Mouse (Mus musculus) adrenal gland, adult 18-20 months (tissue): Measurements from ENCODE around the gene Adk. TPM values are rescaled to one million over a fixed set of nuclear protein-coding genes. Genes with fewer than 3 reads are reported as not detected.
A peak's percentile ranks its signal among the peaks of the same experiment; 100 is the strongest.

Experiments used
- DNase-seq, 2 experiments: peaks; one replicate each; pipeline ENCODE4 v3.0.0; 2021 to 2022; ENCODE audit warnings: low spot score in 2 of 2
- total RNA-seq, 2 experiments: library from RNA; stranded (reverse); gene quantifications; 1 replicate in 1 of 2; 2 replicates in 1 of 2; pipeline ENCODE4 v1.2.3; 2021

Adk gene
- total RNA-seq, 2 experiments from 2014 or later = 116 to 142 TPM

- no peak for DNase-seq
Measured at GRCm38 (mm10) chr14:21251386-21251785, 199.0 kb downstream of the Adk start.

DNA sequence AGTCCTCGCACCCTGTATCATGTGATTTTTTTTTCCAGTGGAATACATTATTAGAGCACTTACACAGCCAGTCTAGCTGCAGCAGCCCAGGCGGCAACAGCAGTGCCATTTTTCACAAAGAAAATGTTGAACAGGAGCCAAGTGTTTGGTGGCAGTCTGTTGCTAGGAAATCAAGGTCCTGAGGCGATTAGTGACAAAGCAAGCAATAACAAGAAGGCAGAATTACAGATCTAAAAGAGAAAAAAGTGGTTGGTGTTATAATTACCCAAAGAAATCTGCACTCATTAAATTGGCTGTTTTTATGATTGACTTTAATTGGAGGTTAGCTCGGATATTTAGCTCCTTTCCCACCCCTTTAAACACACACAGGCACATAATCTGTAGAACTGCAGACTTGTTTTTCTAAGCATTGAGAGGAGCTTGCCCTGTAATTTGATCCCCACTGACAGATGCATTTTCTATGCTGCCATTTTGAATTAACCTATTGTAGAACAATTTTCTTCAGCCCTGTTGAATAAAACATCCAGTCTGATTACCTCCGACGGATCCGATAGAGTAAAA is 200.0 kb downstream of the Adk start:
- DNase-seq = peak in 1 of 2 experiments; percentile 7

- DNase-seq = no peak
Measured at GRCm38 (mm10) chr14:21253321-21253992, 201.1 kb downstream of the Adk start.

DNA sequence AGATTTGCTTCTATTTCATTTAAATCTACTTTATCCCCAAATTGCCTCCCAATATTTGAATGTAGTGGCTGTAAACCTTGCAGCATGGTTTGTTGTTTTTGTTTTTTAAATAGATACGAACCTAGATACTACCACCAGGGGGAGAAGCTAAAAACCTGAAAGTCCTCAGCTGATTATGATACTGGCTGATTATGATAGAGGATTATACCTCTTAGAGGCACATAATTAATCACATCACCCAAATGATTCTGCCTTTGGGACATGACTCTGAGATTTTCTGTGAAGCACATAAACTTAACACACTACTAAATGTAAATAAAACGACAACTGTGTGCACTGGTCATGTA is 201.6 kb downstream of the Adk start:
- no peak for DNase-seq

- DNase-seq = no peak
Measured at GRCm38 (mm10) chr14:21268229-21268628, 215.9 kb downstream of the Adk start.

DNA sequence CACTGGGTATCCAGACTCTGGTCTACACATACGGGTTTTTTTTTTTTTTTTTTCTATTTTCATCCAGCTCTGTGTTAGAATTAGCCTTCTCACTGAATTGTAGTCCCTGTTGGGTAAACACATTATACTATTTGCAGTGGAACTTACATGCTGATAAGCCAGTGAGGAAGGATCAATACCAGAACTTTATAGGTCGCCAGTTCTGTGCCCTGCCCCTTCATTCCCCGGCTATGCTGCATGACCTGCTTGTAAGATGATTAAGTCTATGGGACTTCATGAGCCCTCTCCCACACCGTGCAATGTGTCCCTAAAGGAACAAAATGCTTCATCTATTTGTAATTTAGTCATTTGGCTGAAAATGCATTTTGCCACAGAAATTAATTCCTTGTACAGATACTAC is 219.1 kb downstream of the Adk start:
- DNase-seq = no peak

DNA sequence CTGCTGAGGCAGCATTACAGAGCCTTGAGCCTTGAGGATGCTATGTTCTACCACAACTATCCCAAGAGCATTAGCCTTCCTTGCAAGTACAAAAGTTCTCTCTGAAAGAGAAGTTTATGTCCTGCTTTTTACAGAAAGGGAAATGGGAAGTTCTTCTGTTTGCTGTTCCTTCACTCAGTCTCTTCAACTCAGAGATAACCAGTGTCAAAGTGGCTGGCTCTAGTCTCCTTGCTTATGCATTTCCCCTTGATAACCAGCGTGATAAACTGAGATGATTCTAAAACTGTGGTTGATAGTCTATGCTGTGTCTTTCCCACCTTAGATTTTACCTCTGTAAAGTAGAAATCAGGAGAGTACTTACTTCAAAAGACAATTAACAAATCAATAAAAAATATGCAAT is 223.4 kb downstream of the Adk start:
- DNase-seq = no peak

- no peak for DNase-seq
Measured at GRCm38 (mm10) chr14:21278290-21278689, 225.9 kb downstream of the Adk start.

DNA sequence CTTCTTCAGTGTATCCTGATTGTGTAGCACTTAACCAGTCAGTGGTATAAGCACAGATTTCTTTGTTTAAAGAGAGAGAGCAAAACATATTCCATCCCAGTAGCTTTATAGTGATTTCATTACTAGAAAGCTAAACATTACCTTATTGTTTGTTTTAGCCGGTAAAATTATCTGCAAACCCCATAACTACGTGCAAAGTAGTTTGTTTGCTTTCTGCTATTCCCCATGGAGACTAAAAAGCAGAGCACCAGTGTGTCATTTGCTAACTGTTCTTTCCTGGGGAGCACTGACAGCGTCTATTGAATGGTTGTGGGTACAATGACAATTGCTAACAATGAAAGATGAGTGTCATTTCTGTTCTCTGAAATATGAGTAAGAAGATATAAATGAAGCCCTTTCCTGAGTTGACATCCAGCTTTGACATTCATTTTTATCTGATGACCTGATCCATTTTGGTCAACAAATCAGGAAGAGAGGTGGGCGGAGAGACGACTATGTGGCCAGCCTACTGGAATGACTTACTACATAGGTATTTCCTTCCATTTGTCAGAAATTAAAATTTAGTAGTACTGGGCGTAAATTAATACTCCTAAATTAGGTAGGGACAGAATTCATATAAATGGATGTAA is 226.6 kb downstream of the Adk start:
- no peak for DNase-seq

DNA sequence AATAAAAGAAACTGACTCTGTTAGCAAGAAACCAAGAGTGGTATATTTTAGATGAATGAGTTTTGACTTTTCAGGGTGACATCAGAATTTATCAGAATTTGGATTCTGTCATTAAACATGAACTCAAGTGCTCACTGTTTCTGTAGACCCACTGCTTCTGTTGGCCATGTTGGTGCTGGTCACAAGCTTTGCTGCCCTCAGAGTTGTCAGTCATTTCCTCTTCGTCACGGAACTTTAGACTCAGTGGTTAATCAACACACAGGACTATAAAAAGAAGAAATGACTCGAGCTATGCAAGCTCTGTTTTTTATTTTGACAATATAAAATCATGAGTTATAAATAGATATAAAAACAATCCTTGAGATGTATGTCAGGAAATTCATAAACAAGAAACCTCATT is 228.1 kb downstream of the Adk start:
- no peak for DNase-seq

- DNase-seq = no peak
Measured at GRCm38 (mm10) chr14:21281506-21281905, 229.1 kb downstream of the Adk start.

GRCm38 (mm10) chr14:21284116-21284515 is 231.7 kb downstream of the Adk start:
- DNase-seq = no peak

DNA sequence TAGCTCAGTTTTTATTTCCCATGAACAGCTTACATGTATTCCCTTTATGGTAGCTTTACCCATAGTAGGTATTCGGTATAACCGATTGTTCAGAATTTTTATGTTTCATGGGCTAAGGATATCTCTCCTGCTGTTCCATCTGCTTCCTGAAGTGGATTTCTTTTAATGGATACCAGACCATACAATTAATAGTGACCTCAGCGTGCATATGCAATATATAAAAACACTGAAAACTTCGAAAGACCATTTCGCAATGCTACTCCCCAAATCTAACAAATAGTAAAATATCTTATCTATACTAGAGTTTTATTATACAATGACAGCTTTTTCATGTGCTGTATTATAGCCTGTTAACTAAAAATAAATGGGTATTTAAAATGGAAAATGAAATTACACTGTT is 232.5 kb downstream of the Adk start:
- DNase-seq = no peak

- no peak for DNase-seq
Measured at GRCm38 (mm10) chr14:21286274-21286673, 233.9 kb downstream of the Adk start.

DNA sequence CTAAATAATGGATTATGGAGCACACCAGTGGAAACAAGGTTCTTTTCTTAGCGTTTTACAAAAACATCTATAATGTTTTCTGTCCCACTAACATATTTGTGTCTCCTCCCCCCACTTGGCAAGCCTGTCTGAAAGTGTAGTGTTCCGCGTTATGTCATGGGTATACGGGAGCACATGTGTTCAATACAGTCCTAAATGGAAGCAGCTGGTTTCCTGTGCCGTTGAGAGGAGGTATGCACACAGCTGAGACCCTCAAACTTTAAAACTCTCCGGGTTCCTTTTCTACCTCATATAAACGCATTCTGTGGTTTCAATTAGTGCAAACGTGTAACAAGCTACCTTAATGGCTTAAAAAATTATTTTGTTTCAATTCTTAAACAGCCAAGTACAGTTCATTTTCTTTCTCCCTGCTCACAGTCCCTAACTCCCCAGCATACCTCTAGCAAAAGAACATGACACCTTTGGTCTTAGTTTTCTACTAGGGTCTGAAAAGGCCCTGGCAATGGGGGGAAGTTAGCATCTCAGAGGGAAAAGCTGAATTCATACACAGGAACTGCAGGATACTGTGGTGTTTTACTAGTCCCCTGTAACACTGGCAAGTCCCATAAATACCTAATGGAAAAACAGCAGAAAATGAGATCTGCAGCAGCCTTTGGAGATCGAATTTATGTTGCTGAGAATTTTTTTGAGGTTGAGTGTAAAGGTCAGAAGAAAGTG is 235.5 kb downstream of the Adk start:
- no peak for DNase-seq

DNA sequence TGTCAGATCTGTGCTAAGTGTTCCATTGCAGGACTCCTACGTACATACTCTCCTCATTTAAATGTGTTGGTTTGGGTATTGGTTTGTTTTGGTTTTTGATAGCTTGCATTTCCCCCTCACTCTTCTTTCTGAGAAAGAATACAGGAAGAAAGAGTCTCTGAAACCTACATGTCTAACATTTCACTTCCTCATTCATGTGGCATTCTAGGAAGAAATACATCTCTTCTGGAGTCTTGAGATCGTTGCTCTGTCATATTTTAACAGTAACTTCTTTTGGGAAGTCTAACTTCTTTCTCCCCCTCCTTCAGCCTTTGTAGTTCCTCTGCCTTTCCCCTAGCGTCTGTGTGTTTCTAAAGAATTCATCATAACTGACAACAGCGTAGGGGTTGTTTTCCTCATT is 247.4 kb downstream of the Adk start:
- DNase-seq = no peak

DNA sequence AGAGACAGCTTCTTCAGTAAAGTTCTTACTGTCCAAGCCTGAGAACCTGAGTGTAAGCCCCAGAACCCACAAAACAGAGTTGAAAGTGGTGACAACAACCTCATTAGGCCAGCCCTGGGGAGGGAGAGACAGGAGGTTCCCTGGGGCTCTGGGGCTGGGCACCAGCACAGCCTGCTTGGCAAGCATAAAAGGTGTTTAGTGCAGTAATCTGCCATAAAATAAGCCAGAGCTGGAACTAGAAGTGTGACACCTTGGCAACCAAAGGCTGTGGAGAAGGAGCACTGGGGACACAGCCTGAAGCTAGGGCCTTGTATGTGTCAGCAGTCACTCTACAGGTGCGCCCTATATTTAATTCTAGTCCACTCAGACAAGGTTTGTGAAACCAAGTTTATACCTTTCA is 252.4 kb downstream of the Adk start:
- DNase-seq = no peak

DNA sequence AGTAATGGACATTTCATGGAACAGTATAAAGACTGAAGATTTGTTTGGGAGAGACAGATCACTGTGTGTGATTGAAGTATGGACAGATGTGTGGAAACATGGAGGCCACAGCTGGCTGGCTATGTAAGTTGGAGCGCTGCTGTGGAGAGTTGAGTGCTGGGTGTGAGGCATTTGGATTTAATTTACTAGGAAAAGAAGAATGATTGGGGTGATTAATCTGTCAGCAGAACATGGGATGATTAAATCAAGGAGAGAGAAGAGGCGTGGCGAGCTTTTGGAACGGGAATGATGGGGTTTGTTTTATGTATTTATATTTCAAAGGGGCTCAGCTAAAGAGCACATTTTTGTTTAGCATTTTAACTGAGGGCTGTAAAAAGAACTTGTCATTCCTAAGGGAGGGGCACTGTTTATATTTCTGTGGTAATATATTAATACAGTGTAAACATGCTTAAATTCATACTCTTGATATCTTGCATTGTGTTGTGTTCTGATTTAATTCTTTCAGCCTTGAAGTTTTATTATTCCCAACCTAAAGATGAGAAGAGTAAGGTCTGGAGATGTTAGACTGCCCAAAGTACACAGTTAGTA is 256.1 kb downstream of the Adk start:
- DNase-seq = no peak

- DNase-seq = no peak
Measured at GRCm38 (mm10) chr14:21310530-21310929, 258.2 kb downstream of the Adk start.

- DNase-seq = no peak
Measured at GRCm38 (mm10) chr14:21313561-21314342, 261.4 kb downstream of the Adk start.

GRCm38 (mm10) chr14:21314466-21314865 is 262.1 kb downstream of the Adk start:
- no peak for DNase-seq
